7 mouse cellular contexts compared by ENCODE assay signal in genomic region chr2:29217897-29218296, GRCm38 (mm10). TPM values are rescaled to one million over a fixed set of nuclear protein-coding genes. Genes with fewer than 3 reads are reported as not detected.
A peak's percentile ranks its signal among the peaks of the same experiment; 100 is the strongest.
DNase-seq lines count a peak whose midpoint lies in the region; ATAC-seq and TF ChIP-seq lines count a peak whose summit lies in the region.

No protein-coding gene starts in this region.

- no peak for TF ChIP-seq EP300 in stomach, postnatal 0 days (optimal IDR thresholded peaks at IDR 0.05)

- no peak overlapping the region for H3K27ac ChIP-seq in forebrain, embryonic 16.5 days (ENCODE audit: low read length)
- no peak overlapping the region for H3K27ac ChIP-seq in heart, embryonic 15.5 days
- H3K27ac ChIP-seq in stomach, postnatal 0 days (replicated peaks) = no peak overlapping the region

- TF ChIP-seq CTCF in stomach, postnatal 0 days (IDR thresholded peaks at IDR 0.05; ENCODE audit: low read depth) = peak; percentile 45; the same call in 1 of the 2 replicates

- H3K27me3 ChIP-seq in forebrain, embryonic 16.5 days (replicated peaks; ENCODE audit: control insufficient read depth, insufficient read depth, low read length) = no peaks in the 10 kb centered on the region
- H3K27me3 ChIP-seq in heart, embryonic 15.5 days = no peaks in the 10 kb centered on the region
- H3K27me3 ChIP-seq in stomach, postnatal 0 days (ENCODE audit: control insufficient read depth, insufficient read depth, low read length) = no peaks in the 10 kb centered on the region

- H3K4me3 ChIP-seq in forebrain, embryonic 16.5 days (replicated peaks; ENCODE audit: low read length) = no peak overlapping the region
- no peak overlapping the region for H3K4me3 ChIP-seq in heart, embryonic 15.5 days
- H3K4me3 ChIP-seq in stomach, postnatal 0 days (ENCODE audit: low read depth, low read length) = no peak overlapping the region

- no peak overlapping the region for H3K4me2 ChIP-seq in forebrain, embryonic 16.5 days (ENCODE audit: low read length)
- H3K4me2 ChIP-seq in heart, embryonic 15.5 days = no peak overlapping the region
- no peak overlapping the region for H3K4me2 ChIP-seq in stomach, postnatal 0 days (replicated peaks; ENCODE audit: low read depth)

- intact Hi-C loops in left cerebral cortex, postnatal 14 days (cut with DNase I) = no loop called here

- no peaks in the 10 kb centered on the region for H3K9me3 ChIP-seq in forebrain, embryonic 16.5 days (ENCODE audit: control insufficient read depth, low read length)
- no peaks in the 10 kb centered on the region for H3K9me3 ChIP-seq in heart, embryonic 15.5 days (replicated peaks)
- H3K9me3 ChIP-seq in stomach, postnatal 0 days (ENCODE audit: control insufficient read depth, low read length) = no peaks in the 10 kb centered on the region

- no peak overlapping the region for H3K9ac ChIP-seq in forebrain, embryonic 16.5 days (replicated peaks; ENCODE audit: low read depth, low read length)
- H3K9ac ChIP-seq in heart, embryonic 15.5 days = no peak overlapping the region
- no peak overlapping the region for H3K9ac ChIP-seq in stomach, postnatal 0 days (ENCODE audit: low read length)

- DNase-seq in MN1 (ENCODE audit: low spot score) = peak; percentile 85
- peak; percentile 83 for DNase-seq in adrenal gland, adult 8-10 months
- DNase-seq in left cerebral cortex, postnatal 14 days (ENCODE audit: low spot score in 2 of 2) = peak; percentile 61 to 80
- DNase-seq in stomach, postnatal 0 days (ENCODE audit: low spot score) = peak; percentile 23
- no peak for DNase-seq in kidney, postnatal 14 days

- ATAC-seq in forebrain, embryonic 16.5 days = peak; percentile 81
- ATAC-seq in heart, embryonic 15.5 days (replicated peaks; ENCODE audit: insufficient number of reproducible peaks, insufficient read depth, low FRiP score, low read depth) = peak; percentile 40
- ATAC-seq in stomach, postnatal 0 days (ENCODE audit: low FRiP score, low TSS enrichment) = peak; percentile 56; the same call in 1 of the 2 replicates

- no peaks in the 10 kb centered on the region for H3K36me3 ChIP-seq in forebrain, embryonic 16.5 days (ENCODE audit: control insufficient read depth, insufficient read depth)
- H3K36me3 ChIP-seq in heart, embryonic 15.5 days = no peaks in the 10 kb centered on the region
- H3K36me3 ChIP-seq in stomach, postnatal 0 days (ENCODE audit: control insufficient read depth, insufficient read depth, low read length) = no peaks in the 10 kb centered on the region

- 0 out of 2 replicates have a peak, but pooled peaks cover 3% of the 10 kb centered on the region for H3K4me1 ChIP-seq in forebrain, embryonic 16.5 days (replicated peaks; ENCODE audit: control insufficient read depth, insufficient read depth, low read length)
- peaks cover 8% of the 10 kb centered on the region; the same call in 1 of the 2 replicates for H3K4me1 ChIP-seq in heart, embryonic 15.5 days (replicated peaks)
- H3K4me1 ChIP-seq in stomach, postnatal 0 days (replicated peaks; ENCODE audit: control insufficient read depth, insufficient read depth) = no peaks in the 10 kb centered on the region

- WGBS in forebrain, embryonic 16.5 days = 33% methylated on average over 10 of the region's 10 CpGs
- 61% methylated on average over 10 of the region's 10 CpGs for WGBS in heart, embryonic 15.5 days
- WGBS in stomach, postnatal 0 days = 54% methylated on average over 10 of the region's 10 CpGs

RNA-seq across cellular contexts. Expression of gene Ntng2, which starts 34.9 kb away (rescaled TPM):
- total RNA-seq in adrenal gland, adult 8-10 months (2022) = 10 to 100 TPM; 52.7 to 72.6 (median 62.9) TPM
- 9.1 and 10.3 TPM in 2 replicates for polyA plus RNA-seq in forebrain, embryonic 16.5 days (2015; fragmentation: Nextera tagmentation; extraction: Ambion mirVana)
- 0.20 TPM in 1 of 2 replicates, not detected in the other for polyA plus RNA-seq in heart, embryonic 15.5 days (2015; fragmentation: Nextera tagmentation; extraction: Ambion mirVana)
- 100 to 1,000 TPM; 107 TPM for total RNA-seq in left cerebral cortex, postnatal 14 days (2021)
- polyA plus RNA-seq in stomach, postnatal 0 days (2015; fragmentation: Nextera tagmentation; extraction: Ambion mirVana) = 0.16 and 0.68 TPM in 2 replicates
